Mouse (Mus musculus): ENCODE results near the gene Cracr2a.

The Cracr2a gene

GRCm38 (mm10) chr6:127693681-127694080, 132.5 kb downstream of the Cracr2a start:
- no peak for DNase-seq (ENCODE audit: low spot score)

- no peak for DNase-seq (ENCODE audit: low spot score)
Observed at GRCm38 (mm10) chr6:127701036-127701783, 140.1 kb downstream of the Cracr2a start.

GRCm38 (mm10) chr6:127708218-127708628, 147.1 kb downstream of the Cracr2a start:
- DNase-seq (ENCODE audit: low spot score), result no peak

GRCm38 (mm10) chr6:127714906-127715305, 153.8 kb downstream of the Cracr2a start:
- no peak for DNase-seq (ENCODE audit: low spot score)

GRCm38 (mm10) chr6:127715428-127715827, 154.3 kb downstream of the Cracr2a start:
- DNase-seq (ENCODE audit: low spot score), result no peak

GRCm38 (mm10) chr6:127717239-127718137, 156.3 kb downstream of the Cracr2a start:
- no peak for DNase-seq (ENCODE audit: low spot score)

GRCm38 (mm10) chr6:127719875-127720274, 158.7 kb downstream of the Cracr2a start:
- DNase-seq (ENCODE audit: low spot score), result no peak

- DNase-seq (ENCODE audit: low spot score), result no peak
Observed at GRCm38 (mm10) chr6:127723126-127723525, 162.0 kb downstream of the Cracr2a start.
